Mouse (Mus musculus) liver, embryonic 15.5 days (tissue): ENCODE measurements around the gene Card19. TPM values are rescaled to one million over a fixed set of nuclear protein-coding genes. Genes with fewer than 3 reads are reported as not detected.

Experiments used
- polyA plus RNA-seq: library from polyadenylated mRNA; unstranded; fragments of >200 nt; fragmentation: Nextera tagmentation; extraction: Ambion mirVana; gene quantifications from 2 replicates; pipeline ENCODE4 v1.2.1, GENCODE M21; 2015

The Card19 gene
- polyA plus RNA-seq, 1 experiment from 2014 or later: 15.0 TPM

Other genes with a start within 250 kb of the Card19 start
- 13.3 and 13.9 TPM in 2 replicates for gene Fam120a, start 248.0 kb downstream of the Card19 start, polyA plus RNA-seq
- gene Wnk2, start 68.0 kb downstream of the Card19 start, polyA plus RNA-seq: 0.10 and 0.21 TPM in 2 replicates
- gene Ninj1, start 28.6 kb downstream of the Card19 start, polyA plus RNA-seq: 48.7 and 57.1 TPM in 2 replicates
- 1.6 TPM in 2 replicates for gene Susd3, start 32.7 kb upstream of the Card19 start, polyA plus RNA-seq
- gene Fgd3, start 104.3 kb upstream of the Card19 start, polyA plus RNA-seq: 0.52 TPM in 2 replicates
- gene Bicd2, start 125.5 kb upstream of the Card19 start, polyA plus RNA-seq: 7.5 and 8.0 TPM in 2 replicates
- gene Ippk, start 205.2 kb upstream of the Card19 start, polyA plus RNA-seq: 7.3 and 7.5 TPM in 2 replicates